Mouse (Mus musculus): ENCODE measurements around the gene Ccdc88a. TPM values are rescaled to one million over a fixed set of nuclear protein-coding genes. Genes with fewer than 3 reads are reported as not detected.

Gene Ccdc88a
- polyA plus RNA-seq, 1 experiment = 0.82 TPM

- Histone ChIP-seq H3K4me1 (ENCODE audit: control insufficient read depth, insufficient read depth, insufficient read length) (no peaks in the 10 kb centered on the region), H3K36me3 (ENCODE audit: control insufficient read depth, insufficient read depth, low read length) (no peaks in the 10 kb centered on the region), H3K27me3 (ENCODE audit: control insufficient read depth, insufficient read depth, low read length) (no peaks in the 10 kb centered on the region), H3K27ac (ENCODE audit: insufficient read depth, low read length) (no peak overlapping the region), H3K4me3 (ENCODE audit: extremely low read depth, insufficient read depth, insufficient read length) (no peak overlapping the region)
- no peak for DNase-seq (ENCODE audit: low read depth in 1 of 2, low spot score in 2 of 2)
- 58% methylated on average over 3 of the region's 3 CpGs for WGBS
- no peak for TF ChIP-seq POLR2A (IDR thresholded peaks at IDR 0.05; ENCODE audit: low read depth, low read length)
- no peak for TF ChIP-seq CTCF (IDR thresholded peaks at IDR 0.05; ENCODE audit: extremely low read depth, insufficient read depth, insufficient read length, insufficient replicate concordance)
Measured at GRCm38 (mm10) chr11:29428774-29429173, 55.3 kb downstream of the Ccdc88a start.

GRCm38 (mm10) chr11:29431011-29431410, 57.6 kb downstream of the Ccdc88a start:
- DNase-seq (ENCODE audit: low read depth in 1 of 2, low spot score in 2 of 2) = no peak
- no peaks in the 10 kb centered on the region for H3K27me3 ChIP-seq (ENCODE audit: control insufficient read depth, insufficient read depth, low read length)
- 84% methylated on average over 1 of the region's 1 CpGs for WGBS
- no peaks in the 10 kb centered on the region for H3K36me3 ChIP-seq (ENCODE audit: control insufficient read depth, insufficient read depth, low read length)
- no peaks in the 10 kb centered on the region for H3K4me1 ChIP-seq (ENCODE audit: control insufficient read depth, insufficient read depth, insufficient read length)
- no peak overlapping the region for H3K4me3 ChIP-seq (ENCODE audit: extremely low read depth, insufficient read depth, insufficient read length)
- no peak overlapping the region for H3K27ac ChIP-seq (ENCODE audit: insufficient read depth, low read length)
- TF ChIP-seq CTCF (IDR thresholded peaks at IDR 0.05; ENCODE audit: extremely low read depth, insufficient read depth, insufficient read length, insufficient replicate concordance) (no peak), POLR2A (IDR thresholded peaks at IDR 0.05; ENCODE audit: low read depth, low read length) (no peak)

- H3K27me3 ChIP-seq (ENCODE audit: control insufficient read depth, insufficient read depth, low read length) = no peaks in the 10 kb centered on the region
- H3K27ac ChIP-seq (ENCODE audit: insufficient read depth, low read length) = no peak overlapping the region
- 92% methylated on average over 2 of the region's 2 CpGs for WGBS
- H3K4me1 ChIP-seq (ENCODE audit: control insufficient read depth, insufficient read depth, insufficient read length) = no peaks in the 10 kb centered on the region
- no peaks in the 10 kb centered on the region for H3K36me3 ChIP-seq (ENCODE audit: control insufficient read depth, insufficient read depth, low read length)
- no peak for DNase-seq (ENCODE audit: low read depth in 1 of 2, low spot score in 2 of 2)
- TF ChIP-seq POLR2A (IDR thresholded peaks at IDR 0.05; ENCODE audit: low read depth, low read length) = no peak
- TF ChIP-seq CTCF (IDR thresholded peaks at IDR 0.05; ENCODE audit: extremely low read depth, insufficient read depth, insufficient read length, insufficient replicate concordance) = no peak
- no peak overlapping the region for H3K4me3 ChIP-seq (ENCODE audit: extremely low read depth, insufficient read depth, insufficient read length)
Measured at GRCm38 (mm10) chr11:29448741-29449140, 75.3 kb downstream of the Ccdc88a start.

- H3K4me3 ChIP-seq (ENCODE audit: extremely low read depth, insufficient read depth, insufficient read length) = no peak overlapping the region
- TF ChIP-seq CTCF (IDR thresholded peaks at IDR 0.05; ENCODE audit: extremely low read depth, insufficient read depth, insufficient read length, insufficient replicate concordance) = no peak
- TF ChIP-seq POLR2A (IDR thresholded peaks at IDR 0.05; ENCODE audit: low read depth, low read length) = no peak
- no peaks in the 10 kb centered on the region for H3K36me3 ChIP-seq (ENCODE audit: control insufficient read depth, insufficient read depth, low read length)
- no peak overlapping the region for H3K27ac ChIP-seq (ENCODE audit: insufficient read depth, low read length)
- no peaks in the 10 kb centered on the region for H3K27me3 ChIP-seq (ENCODE audit: control insufficient read depth, insufficient read depth, low read length)
- no peak for DNase-seq (ENCODE audit: low read depth in 1 of 2, low spot score in 2 of 2)
- no peaks in the 10 kb centered on the region for H3K4me1 ChIP-seq (ENCODE audit: control insufficient read depth, insufficient read depth, insufficient read length)
Measured at GRCm38 (mm10) chr11:29474676-29475075, 101.2 kb downstream of the Ccdc88a start.

GRCm38 (mm10) chr11:29493135-29493534, 119.7 kb downstream of the Ccdc88a start:
- TF ChIP-seq POLR2A (IDR thresholded peaks at IDR 0.05; ENCODE audit: low read depth, low read length) (no peak), CTCF (IDR thresholded peaks at IDR 0.05; ENCODE audit: extremely low read depth, insufficient read depth, insufficient read length, insufficient replicate concordance) (no peak)
- Histone ChIP-seq H3K36me3 (ENCODE audit: control insufficient read depth, insufficient read depth, low read length) (no peaks in the 10 kb centered on the region; the same call in 1 of the 2 replicates), H3K4me3 (ENCODE audit: extremely low read depth, insufficient read depth, insufficient read length) (no peak overlapping the region), H3K27me3 (ENCODE audit: control insufficient read depth, insufficient read depth, low read length) (no peaks in the 10 kb centered on the region), H3K4me1 (ENCODE audit: control insufficient read depth, insufficient read depth, insufficient read length) (no peaks in the 10 kb centered on the region), H3K27ac (ENCODE audit: insufficient read depth, low read length) (no peak overlapping the region)
- DNase-seq (ENCODE audit: low read depth in 1 of 2, low spot score in 2 of 2) = no peak
- 83% methylated on average over 1 of the region's 1 CpGs for WGBS

- 82% methylated on average over 3 of the region's 3 CpGs for WGBS
- Histone ChIP-seq H3K27ac (ENCODE audit: insufficient read depth, low read length) (no peak overlapping the region), H3K27me3 (ENCODE audit: control insufficient read depth, insufficient read depth, low read length) (no peaks in the 10 kb centered on the region), H3K36me3 (ENCODE audit: control insufficient read depth, insufficient read depth, low read length) (no peaks in the 10 kb centered on the region), H3K4me3 (ENCODE audit: extremely low read depth, insufficient read depth, insufficient read length) (no peak overlapping the region), H3K4me1 (ENCODE audit: control insufficient read depth, insufficient read depth, insufficient read length) (no peaks in the 10 kb centered on the region)
- no peak for TF ChIP-seq POLR2A (IDR thresholded peaks at IDR 0.05; ENCODE audit: low read depth, low read length)
- no peak for TF ChIP-seq CTCF (IDR thresholded peaks at IDR 0.05; ENCODE audit: extremely low read depth, insufficient read depth, insufficient read length, insufficient replicate concordance)
- DNase-seq (ENCODE audit: low read depth in 1 of 2, low spot score in 2 of 2) = no peak
Measured at GRCm38 (mm10) chr11:29496962-29497361, 123.5 kb downstream of the Ccdc88a start.

GRCm38 (mm10) chr11:29503948-29504893, 130.8 kb downstream of the Ccdc88a start:
- Histone ChIP-seq H3K4me3 (ENCODE audit: extremely low read depth, insufficient read depth, insufficient read length) (no peak overlapping the region), H3K36me3 (ENCODE audit: control insufficient read depth, insufficient read depth, low read length) (0 out of 2 replicates have a peak, but pooled peaks cover 1% of the 10 kb centered on the region), H3K27me3 (ENCODE audit: control insufficient read depth, insufficient read depth, low read length) (no peaks in the 10 kb centered on the region), H3K4me1 (ENCODE audit: control insufficient read depth, insufficient read depth, insufficient read length) (no peaks in the 10 kb centered on the region), H3K27ac (ENCODE audit: insufficient read depth, low read length) (no peak overlapping the region)
- TF ChIP-seq POLR2A (IDR thresholded peaks at IDR 0.05; ENCODE audit: low read depth, low read length) = no peak
- no peak for DNase-seq (ENCODE audit: low read depth in 1 of 2, low spot score in 2 of 2)
- WGBS = 86% methylated on average over 10 of the region's 10 CpGs
